Mouse (Mus musculus) inflammation-experienced regulatory T-cells, adult 16 weeks (primary cell): ENCODE measurements around the gene Syne4. TPM values are rescaled to one million over a fixed set of nuclear protein-coding genes. Genes with fewer than 3 reads are reported as not detected.

ENCODE experiments used
- polyA plus RNA-seq: library from polyadenylated mRNA; unstranded; fragments of 100-300 nt; shearing (Covaris generic); gene quantifications from one replicate; pipeline ENCODE4 v1.2.1, GENCODE M21; 2017

Gene Syne4
- polyA plus RNA-seq: 18.4 TPM

DNA sequence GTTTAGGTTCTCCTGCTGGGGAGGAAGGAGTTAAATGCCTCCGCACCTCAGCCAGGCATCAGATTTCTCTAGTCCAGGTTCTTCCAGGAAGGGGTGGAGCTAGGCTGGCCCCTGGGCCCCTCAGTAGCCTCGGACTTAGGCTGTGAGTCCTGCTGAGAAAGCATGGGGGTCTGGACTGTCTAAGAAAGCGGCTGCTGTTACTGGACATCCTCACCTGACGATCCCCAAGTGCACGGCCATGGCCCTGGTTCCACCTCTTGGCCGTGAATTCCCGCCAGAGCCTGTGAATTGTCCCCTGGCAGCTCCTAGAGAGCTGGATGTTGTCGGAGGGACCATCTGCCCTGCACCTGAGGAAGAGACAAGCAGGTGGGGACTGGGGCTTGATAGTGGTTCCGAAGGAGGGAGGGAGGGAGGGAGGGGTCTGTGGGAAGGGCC is at the start of gene Syne4:
Gene Syne4, plus strand, starts transcription at position 87 of the 435 bp plus-strand sequence.

DNA sequence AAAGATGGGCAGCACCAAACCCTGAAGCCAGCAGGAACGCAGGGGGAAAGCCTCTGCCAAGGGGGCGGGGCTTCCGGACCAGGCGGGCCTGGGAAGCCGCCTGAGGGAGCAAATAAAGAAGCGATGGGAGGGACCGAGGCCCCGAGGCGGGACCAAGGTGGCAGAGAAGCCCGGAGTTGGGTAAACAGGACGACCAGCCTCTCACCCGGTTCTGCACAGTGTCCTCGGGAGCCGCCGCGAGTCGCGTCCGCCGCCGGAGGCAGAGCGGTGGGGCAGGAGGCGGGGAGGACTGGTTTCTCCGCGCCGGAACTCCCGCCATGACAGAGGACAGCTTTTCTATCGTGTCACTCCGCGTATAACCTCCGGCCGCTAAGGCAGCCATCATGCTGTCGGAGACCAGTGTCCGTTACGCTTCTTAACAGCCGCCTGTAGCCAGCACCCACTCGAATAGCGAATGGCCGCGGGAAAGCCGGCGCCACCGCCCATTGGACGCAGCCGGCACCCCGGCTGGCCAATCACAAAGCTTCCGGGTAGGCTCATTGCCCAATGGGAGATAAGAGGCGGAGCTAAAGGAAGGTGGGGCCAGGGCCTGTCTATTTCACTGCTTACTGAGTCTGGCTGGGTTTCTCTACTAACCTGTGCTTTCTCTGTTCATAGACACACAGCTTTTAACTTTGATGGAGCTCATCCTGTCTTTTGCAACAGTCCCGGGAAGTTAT is 34.5 kb upstream of the Syne4 start, which contains the start of the genes Thap8 and Wdr62:
Gene Thap8, plus strand, starts transcription at position 144 of the 719 bp plus-strand sequence.
Gene Wdr62, minus strand, starts transcription at position 469 of the 719 bp plus-strand sequence.

DNA sequence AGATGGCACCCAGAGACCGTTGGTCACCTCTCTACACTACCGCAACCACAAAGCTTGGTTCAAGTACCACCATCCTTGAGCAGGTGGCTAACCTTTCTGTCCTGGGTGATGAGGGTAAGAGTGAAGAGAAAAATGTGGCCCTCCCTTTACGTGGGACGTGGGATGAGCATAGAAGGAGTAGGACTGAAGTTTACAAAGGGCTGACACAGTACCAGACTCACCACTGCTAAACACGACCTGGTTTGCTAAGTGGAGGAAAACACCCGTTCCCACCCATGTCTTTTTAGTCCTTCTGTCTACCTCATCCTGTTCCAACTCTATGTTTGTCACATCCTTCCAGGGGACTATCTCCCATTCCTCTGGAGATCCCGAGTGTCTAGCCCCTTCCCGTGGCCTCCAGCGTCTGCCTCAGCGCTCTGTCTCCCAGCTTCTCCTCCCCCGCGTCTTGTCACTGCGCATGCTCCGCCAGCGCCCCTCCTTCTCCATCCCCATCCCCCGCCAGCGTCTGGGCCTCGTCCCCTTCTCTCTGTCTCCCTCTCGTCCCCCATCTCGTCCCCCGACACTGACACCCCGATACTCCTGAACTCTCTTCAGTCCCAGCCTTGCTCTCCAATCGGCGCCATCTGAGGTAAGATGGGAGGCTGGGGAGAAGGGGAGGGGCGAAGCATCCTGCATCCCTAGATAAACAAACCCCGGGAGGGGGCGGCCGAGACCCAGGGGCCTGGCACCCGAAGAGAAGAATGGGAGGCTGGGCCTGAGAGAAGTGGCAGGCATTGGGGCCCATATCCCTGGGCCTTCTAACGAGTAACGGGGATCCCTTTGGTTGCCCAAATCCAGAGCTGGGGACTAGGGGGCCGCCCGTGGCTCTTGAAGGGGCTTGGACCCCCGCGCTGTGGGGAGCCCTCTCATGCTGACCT is 23.1 kb upstream of the Syne4 start, which contains the start of gene Clip3:
Gene Clip3, plus strand, starts transcription at position 514 of the 917 bp plus-strand sequence.

DNA sequence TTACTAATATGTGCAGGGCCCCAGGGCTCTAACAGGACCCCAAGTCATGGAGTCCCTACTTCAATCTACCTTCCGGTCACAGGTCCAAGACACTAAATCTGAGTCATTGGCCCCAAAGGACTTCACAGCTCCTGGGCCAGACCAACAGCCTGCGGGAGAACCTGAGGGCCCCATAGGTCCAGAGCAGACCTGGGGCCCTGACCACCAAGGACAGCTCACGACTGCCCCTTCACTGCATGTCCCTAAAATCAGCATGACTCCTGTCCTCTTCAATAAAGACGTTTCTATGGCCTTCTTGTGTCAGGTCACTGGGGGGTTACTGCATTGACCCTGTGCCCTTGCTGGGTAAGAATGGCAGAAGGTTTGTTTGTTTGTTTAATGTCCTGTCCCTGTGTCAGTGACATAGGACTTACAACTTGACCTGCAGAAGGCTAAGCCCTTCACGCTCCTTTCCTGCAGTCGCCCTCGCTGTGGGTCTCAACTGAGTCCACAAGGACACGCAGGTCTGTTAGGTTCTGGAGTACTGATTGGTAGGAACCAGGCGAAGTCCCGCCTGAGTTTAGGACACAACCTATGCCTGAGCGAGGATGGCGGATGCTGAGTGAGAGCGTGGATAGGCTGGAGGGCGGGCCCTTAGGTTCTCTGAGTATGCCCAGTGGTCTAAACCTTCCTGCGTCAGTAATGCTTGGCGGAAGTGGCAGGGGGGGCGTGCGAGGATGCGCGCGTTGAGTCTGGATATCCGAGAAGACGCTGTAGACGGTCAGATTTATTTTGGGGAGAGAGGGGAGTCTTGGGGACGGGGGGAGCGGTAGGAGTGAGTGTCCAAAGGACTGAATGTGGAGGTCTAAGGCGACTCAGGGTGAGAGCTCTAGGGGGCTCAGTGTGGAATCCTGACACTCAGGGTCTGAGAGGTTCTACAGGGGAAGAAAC is 6.3 kb upstream of the Syne4 start, which contains the start of gene Alkbh6:
Gene Alkbh6, plus strand, starts transcription at position 642 of the 930 bp plus-strand sequence.

DNA sequence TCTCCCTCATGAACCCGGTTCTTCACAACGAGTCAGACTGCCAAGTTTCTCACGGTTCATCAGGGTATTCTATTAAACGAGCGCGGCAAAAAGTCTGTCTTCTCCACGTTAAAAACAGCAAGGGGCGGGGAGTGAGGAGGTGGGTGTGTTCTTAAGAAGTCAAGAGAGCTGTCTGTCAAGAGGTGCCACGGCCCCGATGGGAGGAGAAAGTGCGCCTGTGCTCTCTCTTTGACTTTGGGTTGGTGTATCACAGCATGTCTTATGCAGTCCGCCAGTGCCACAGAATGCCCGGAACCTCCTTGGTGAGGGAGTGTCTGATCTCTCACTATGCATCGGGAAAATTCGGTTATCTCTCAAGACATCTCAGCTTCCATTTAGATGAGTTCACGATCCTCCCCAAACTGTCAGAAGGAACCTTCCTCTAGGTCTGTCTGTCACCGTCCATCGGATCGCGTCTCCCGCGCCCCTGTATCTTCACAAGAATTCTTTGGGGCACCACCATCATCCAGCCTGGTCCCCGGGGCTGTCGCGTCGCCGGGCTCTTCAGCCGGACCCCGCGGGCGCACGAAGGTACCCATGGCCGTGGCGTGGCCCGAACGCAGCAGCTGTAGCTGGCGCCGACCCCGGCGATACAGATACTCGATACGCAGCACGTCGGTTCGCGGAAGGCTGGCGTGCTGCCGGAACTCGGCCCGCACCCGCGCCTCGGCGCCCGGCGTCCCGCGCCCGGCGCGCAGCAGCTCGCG is 7.1 kb downstream of the Syne4 start, which contains the start of gene E130208F15Rik:
Gene E130208F15Rik, plus strand, starts transcription at position 202 of the 746 bp plus-strand sequence.

DNA sequence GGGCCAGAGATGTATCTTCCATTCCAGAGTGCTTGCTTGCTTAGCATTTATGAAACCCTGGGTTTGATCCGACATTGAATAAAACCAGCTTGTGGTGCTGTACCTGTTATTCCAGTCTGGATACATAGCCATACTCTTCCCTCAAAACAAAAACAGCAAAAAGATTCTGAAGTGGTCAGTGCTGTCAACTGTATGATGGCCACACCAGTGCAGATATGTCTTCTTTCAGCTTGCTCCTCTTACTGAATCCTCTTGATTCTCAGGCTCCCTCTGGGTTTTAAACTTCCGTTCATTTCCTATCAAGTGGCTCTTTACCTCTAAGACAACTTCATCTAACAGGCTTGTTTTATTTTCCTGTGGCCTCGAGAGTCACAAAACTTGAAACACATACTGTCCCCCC is 9.2 kb downstream of the Syne4 start, which contains the start of gene Sdhaf1:
Gene Sdhaf1, minus strand, starts transcription at position 101 of the 400 bp plus-strand sequence.

DNA sequence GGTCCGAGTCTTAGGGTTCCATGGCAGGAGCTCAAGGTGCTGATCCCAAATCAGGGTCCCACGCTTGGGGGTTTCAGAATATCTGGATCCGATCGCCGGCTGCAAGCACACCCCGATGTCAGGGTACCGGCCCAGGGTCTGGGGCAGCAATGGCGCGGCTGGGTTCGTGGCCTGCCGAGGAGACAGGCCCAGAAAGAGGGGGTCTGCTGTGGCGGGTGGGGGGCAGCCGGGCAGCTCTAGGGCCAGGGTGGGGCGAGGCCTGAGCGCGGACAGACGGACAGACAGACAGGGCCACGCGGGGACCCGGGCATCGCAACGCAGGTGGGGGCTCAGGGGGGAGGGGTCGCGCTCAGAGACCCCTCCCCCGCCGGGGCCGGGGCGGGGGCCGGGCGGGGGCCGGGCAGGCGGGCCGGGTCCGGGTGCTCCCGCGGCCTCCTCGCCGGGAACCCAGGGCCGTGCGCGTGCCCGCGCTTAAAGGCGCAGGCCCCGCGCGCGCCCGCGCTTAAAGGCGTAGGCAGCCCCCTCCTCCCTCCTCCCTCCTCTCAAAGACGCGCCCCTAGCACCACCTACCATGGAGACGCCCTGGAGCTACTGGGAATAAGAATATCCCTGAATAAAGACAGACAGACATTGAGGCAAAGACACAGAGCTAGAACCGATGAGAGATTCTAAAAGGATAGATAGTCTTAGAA is 48.2 kb downstream of the Syne4 start, which contains the start of gene Lrfn3:
Gene Lrfn3, minus strand, starts transcription at position 121 of the 692 bp plus-strand sequence.

Other genes with a start within 250 kb of the Syne4 start
- 16.4 TPM for gene Zfp82, start 241.9 kb upstream of the Syne4 start, polyA plus RNA-seq
- gene Gm26920, start 224.4 kb upstream of the Syne4 start, polyA plus RNA-seq: 1.2 TPM
- gene Zfp566, start 224.3 kb upstream of the Syne4 start, polyA plus RNA-seq: 11.9 TPM
- gene Zfp260, start 220.0 kb upstream of the Syne4 start, polyA plus RNA-seq: 111 TPM
- 22.3 TPM for gene Zfp382, start 192.9 kb upstream of the Syne4 start, polyA plus RNA-seq
- 35.9 TPM for gene Zfp146, start 145.1 kb upstream of the Syne4 start, polyA plus RNA-seq
- gene Cox7a1, start 130.7 kb upstream of the Syne4 start, polyA plus RNA-seq: 1.4 TPM
- gene Capns1, start 116.0 kb upstream of the Syne4 start, polyA plus RNA-seq: 70.0 TPM
- 55.8 TPM for gene Polr2i, start 82.9 kb upstream of the Syne4 start, polyA plus RNA-seq
- 123 TPM for gene Tbcb, start 82.5 kb upstream of the Syne4 start, polyA plus RNA-seq
- not detected for gene Ovol3, start 79.1 kb upstream of the Syne4 start, polyA plus RNA-seq
- gene Thap8, start 34.7 kb upstream of the Syne4 start, polyA plus RNA-seq: 0.66 TPM
- gene Wdr62, start 34.4 kb upstream of the Syne4 start, polyA plus RNA-seq: 7.5 TPM
- 9.6 TPM for gene Clip3, start 23.1 kb upstream of the Syne4 start, polyA plus RNA-seq
- 178 TPM for gene Alkbh6, start 6.1 kb upstream of the Syne4 start, polyA plus RNA-seq
- not detected for gene E130208F15Rik, start 6.9 kb downstream of the Syne4 start, polyA plus RNA-seq
- 11.3 TPM for gene Sdhaf1, start 9.1 kb downstream of the Syne4 start, polyA plus RNA-seq
- not detected for gene Lrfn3, start 48.0 kb downstream of the Syne4 start, polyA plus RNA-seq
- gene Tyrobp, start 99.0 kb downstream of the Syne4 start, polyA plus RNA-seq: 14.5 TPM
- gene Hcst, start 105.0 kb downstream of the Syne4 start, polyA plus RNA-seq: 407 TPM
- 110 TPM for gene Nfkbid, start 106.9 kb downstream of the Syne4 start, polyA plus RNA-seq
- gene Aplp1, start 130.7 kb downstream of the Syne4 start, polyA plus RNA-seq: 7.7 TPM
- gene Kirrel2, start 142.9 kb downstream of the Syne4 start, polyA plus RNA-seq: not detected
- gene Nphs1, start 143.5 kb downstream of the Syne4 start, polyA plus RNA-seq: not detected
- not detected for gene Prodh2, start 178.8 kb downstream of the Syne4 start, polyA plus RNA-seq
- gene Arhgap33, start 220.3 kb downstream of the Syne4 start, polyA plus RNA-seq: 1.5 TPM
- 3.7 TPM for gene Hspb6, start 237.4 kb downstream of the Syne4 start, polyA plus RNA-seq
- gene Proser3, start 237.5 kb downstream of the Syne4 start, polyA plus RNA-seq: 10.8 TPM
- gene Lin37, start 245.0 kb downstream of the Syne4 start, polyA plus RNA-seq: 102 TPM
- gene U2af1l4, start 248.5 kb downstream of the Syne4 start, polyA plus RNA-seq: 47.4 TPM
- 122 TPM for gene Gm49396, start 248.5 kb downstream of the Syne4 start, polyA plus RNA-seq
- 244 TPM for gene Psenen, start 248.8 kb downstream of the Syne4 start, polyA plus RNA-seq